Mouse (Mus musculus) cerebellum, adult 8-10 months (tissue): ENCODE measurements at regions not wholly inside any gene's neighbourhood (a gene's known extent, or its start where the extent isn't known, plus 50 kb on each side); places are given as distances from the start of the nearest gene placed in this dataset.
A peak's percentile ranks its signal among the peaks of the same experiment; 100 is the strongest.

Experiments used
- DNase-seq: peaks from one replicate; pipeline ENCODE4 v3.0.0; 2022

DNA sequence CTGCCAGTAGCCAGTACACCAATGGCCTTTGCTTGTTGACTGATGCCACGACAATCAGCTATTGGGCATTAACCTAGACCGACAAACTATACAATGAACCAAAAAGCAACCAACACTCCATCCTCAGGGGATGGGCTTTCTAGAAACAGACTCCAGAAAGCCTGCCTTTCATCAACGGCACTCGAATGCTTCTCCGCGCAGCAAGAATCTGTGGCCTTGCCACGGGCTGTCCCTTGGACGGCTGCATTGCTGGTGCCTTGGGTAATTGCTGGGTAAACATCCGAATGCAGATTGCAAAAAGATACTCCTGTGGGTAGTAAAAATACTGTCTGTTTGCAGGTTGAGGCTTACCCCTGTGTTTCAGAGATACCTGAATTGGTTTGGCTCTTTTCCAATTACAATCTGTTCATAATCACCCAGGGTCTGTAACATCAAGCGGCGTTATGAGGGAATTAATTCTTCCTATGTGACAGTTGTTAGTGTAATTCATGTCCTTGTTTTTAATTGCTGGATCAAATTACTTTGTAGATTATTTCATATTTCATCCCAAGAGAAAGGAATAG, 319.0 kb upstream of the Kif2a start:
- DNase-seq, result no peak

DNA sequence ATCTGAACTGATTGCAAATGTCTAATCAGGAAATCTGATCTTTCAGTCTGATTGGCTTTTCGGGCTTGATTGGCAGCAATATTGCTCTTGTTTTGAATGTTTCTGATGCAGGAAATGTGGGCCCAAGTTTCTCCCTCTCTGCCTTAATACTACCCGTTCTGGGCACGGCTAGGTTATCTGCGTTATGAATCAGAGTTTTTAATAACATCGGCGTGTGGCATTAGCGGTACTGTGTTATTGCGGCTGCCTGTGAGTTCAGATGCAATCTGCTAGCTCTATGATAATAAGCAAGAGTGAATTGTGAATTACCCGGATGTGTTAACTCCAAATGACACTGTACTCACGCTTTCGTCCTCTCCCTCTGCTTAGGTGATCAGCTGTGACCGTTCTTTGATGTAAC, 316.2 kb upstream of the Kif2a start:
- no peak for DNase-seq

GRCm38 (mm10) chr13:107337111-107337510, 315.2 kb upstream of the Kif2a start:
- no peak for DNase-seq

DNA sequence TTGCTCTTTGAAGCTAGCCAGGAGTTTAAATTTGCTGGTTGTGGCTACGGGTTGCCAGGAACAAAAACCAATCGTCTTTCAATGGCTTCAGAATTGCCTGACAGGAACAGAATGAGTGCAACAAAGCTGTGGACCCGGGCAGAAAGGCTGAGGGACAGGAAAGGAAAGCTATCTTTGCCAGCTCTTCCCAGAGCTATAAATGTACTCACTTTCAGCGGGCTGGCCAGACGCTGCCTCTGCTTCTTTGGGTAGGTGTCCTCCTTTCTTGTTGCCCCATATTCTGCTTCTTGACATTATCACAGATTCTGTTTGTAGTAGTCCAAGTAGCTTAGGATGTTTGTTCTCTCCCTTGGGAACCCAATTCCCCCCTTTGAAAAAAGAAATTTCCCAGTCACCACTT, 307.4 kb upstream of the Kif2a start:
- no peak for DNase-seq

DNA sequence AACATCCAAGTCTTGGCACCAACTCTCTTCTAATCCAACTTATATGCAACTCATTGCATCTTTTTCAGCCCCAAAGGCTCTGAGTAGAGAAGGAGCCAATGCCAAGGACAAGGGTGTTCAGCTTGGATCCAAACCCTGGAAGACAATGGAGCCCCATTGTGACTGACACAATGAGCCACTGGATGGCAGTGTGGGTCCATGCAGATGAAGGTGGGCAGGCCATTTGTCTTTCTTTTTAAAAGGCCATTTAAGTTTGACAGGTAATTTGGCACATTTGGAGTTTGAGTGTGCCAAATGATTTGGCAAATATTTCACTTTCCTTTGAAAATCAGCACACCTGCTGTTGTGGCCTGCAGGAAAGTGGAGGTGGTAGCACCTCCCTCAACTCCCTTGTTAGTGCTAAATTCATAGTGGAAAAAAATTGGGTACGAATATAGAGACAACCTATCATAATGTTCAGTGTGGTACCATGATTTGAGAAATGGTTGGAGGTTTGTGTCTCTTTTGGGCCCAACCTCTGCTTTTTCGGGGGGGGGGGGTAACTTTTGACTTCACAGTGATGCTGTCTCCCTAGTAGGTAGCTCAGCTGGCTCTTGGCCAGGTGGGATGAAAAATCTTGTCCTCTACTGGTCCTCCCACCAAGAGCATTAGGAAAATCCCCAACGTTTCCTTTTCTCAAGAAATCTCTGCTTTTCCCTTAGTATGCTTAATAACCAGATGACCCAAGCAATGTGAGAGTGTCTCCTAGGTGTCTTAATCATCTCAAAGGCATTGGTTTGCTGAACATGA, 304.0 kb upstream of the Kif2a start:
- peak; percentile 77 for DNase-seq

DNA sequence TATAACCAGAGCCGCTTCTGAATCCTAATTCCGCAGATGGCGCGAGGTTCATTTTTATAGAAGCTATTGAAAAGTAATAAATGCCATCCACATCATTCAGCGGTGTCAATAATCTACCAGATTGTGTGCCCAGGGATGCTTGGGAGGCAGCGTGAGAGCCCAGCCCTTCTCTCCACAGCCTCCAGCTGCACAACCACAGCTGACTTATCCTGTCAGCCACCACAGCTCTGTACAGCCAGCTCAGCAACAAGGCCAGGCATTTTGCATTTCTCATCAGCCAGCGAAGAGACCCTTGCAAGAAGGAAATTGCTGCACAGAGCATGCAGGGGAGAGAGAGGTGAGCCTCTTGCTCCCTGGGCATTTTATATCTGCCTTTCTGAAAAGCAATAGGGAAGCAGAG, 292.8 kb upstream of the Kif2a start:
- DNase-seq, result no peak

GRCm38 (mm10) chr13:107308958-107309639, 287.2 kb upstream of the Kif2a start:
- DNase-seq, result no peak

DNA sequence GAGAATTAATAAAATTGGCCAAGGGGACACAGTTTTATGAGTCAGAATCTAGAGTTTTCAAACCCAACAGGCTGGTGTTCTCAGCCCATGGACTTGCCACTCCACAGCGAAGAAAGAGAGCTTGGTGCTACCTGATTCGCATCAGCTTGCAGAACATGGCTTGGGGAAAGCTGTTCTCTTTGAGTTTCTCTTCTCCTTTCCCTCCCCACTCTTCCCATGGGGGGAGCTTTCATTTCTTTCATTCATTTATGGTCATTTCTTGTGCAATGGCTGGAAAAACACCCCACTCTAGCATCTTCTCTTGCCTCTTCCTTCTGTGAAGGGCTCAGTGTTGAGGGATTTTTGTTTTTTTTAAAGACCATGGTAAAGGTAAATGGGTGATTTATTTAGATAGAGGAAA, 286.5 kb upstream of the Kif2a start:
- no peak for DNase-seq

- DNase-seq, result no peak
Measured at GRCm38 (mm10) chr13:107306958-107307357, 285.0 kb upstream of the Kif2a start.

DNA sequence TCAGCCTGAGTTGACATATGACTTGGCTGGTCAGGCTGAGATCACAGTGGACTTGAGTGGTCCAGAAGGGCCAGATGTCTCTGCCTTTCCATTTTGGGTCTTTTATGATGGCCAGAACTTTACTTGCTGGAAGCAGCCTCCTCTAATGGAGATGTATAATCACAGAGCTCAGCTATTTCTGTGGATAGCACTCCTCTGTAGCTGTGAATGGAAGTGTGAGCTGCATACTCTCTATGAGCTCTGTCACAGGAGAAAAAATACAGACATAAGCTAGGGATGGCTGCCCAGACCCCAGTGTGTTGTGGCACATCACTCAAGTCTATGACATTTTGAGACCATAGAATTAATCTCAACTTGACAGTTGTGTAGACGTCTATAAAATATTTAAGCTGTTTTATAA, 284.3 kb upstream of the Kif2a start:
- no peak for DNase-seq

- no peak for DNase-seq
Measured at GRCm38 (mm10) chr13:107305738-107306137, 283.8 kb upstream of the Kif2a start.

- DNase-seq, result no peak
Measured at GRCm38 (mm10) chr13:107303878-107304277, 282.0 kb upstream of the Kif2a start.

DNA sequence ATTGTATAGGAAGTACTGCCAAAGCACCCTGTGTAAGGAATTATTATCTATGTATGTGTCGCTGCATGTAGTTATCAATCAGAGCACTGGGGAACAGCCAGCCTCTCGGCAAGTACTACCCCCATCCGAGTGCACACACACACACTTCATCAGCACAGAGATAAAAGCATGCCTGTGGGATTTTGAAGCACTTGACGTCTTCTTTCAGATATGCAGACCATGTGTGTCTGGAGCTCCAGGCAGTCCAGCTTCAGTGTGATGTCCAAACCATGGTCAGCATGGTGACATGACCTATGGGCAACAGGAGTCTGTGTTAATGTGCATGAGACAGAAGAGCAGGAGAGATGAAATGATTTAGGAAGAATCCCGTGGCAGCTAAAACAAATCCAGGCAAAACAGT, 281.4 kb upstream of the Kif2a start:
- DNase-seq, result no peak

DNA sequence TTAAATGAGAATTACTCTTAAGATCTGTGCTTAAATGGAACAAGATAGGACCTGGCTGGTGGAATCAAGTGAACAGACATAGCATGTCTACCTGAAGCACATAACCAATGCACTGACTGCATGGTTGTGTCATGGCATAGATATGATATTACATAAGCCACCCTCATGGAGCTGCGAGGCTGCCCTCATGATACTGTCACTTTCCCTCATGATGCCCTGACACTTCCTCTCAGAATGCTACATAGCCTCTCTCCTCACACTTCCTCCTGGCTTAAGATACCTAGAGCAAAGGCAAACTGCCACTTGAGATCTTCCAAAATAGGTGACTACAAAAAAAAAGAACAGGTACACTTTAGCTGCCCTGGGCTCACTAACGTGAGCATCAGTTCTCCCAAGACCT, 278.9 kb upstream of the Kif2a start:
- DNase-seq, result no peak

DNA sequence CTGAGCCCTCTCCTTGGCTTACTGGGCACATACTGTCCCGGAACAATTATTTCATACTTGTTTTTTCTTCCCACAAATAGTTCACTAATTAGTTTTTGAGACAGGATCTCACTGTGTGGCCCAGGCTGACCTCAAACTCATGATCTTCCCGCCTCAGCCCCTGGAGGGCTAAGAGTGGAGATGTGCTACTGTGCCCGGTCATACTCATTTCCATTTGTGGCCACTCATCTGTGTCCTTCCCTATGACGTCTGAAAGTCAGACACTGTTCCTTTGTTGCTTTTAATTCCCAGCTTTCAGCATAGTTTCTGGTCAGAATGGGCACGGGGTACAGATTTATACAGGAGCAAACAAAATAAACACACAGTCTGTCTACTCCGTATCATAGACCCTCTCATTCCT, 242.7 kb upstream of the Kif2a start:
- DNase-seq, result no peak

- no peak for DNase-seq
Measured at GRCm38 (mm10) chr13:107261479-107262050, 239.6 kb upstream of the Kif2a start.

DNA sequence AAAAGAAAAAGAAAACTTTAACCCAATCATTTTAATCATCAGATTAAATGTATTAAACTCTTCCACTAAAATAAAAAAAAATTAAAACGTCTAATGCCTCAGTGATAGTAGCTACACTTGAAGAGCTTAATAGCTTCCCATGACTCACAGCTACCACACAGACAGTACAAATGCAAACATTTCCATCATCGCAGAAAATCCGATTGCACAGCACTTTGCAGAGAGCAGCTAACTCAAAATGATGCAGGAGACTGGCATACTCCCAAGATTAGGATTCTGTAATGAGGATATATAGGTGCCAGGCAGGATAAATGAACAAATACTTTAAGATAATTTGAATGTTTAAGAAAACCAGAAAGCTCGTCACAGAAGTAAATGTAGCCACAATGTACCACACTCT, 238.3 kb upstream of the Kif2a start:
- DNase-seq, result no peak

DNA sequence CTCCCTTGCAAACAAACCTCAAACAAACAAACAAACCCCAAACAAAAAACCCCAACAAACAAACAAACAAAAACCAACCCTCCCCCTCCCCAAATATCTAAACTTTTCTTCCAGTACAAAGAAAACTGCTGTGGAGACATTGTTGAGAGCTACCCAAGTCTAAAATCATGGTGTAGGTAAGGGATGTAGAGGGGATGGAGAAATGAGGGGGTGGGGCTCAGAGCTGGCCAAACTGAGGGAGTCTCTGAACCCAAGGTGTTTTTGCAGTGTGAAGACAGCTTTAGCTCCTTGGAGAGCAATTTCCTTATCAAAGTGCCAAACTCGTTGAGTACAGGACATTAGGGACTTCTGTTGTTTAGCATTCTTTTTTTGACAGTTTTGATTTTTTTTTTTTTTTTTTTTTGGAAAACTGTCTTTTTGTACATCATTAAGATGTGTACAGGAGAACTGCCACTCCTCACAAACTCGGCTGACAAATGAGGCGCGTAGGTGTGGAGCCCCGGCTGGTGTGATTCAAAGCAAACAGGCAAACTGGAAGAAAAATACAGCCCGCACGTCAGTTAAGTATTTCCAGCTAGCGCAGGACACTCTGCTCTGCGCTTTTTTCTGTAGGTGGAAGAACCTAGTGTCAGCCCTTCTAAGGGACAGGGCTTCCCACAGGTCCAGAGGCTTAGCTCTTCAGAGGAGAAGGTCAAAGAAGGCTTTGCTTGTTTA, 226.0 kb upstream of the Kif2a start:
- DNase-seq, result no peak

- DNase-seq, result no peak
Measured at GRCm38 (mm10) chr13:107246956-107247751, 225.2 kb upstream of the Kif2a start.

DNA sequence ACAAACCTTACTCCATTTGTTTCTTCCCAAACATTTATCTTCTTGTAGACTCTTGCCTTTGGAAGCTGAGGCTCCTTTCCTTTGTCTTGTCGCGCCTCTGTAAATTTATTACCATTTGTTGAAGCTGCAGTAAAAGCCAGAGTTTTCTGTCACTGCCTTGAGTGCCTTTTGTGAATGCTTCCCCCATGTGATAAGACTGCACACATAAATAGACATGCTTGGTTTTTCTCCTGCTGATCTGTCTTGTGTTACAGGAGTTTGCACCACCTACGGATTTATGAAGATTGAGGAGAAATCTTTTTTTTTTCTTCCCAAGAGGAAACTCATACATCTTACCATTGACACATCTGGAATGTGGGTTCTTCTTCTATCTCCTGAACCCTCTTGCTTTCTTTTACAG, 222.2 kb upstream of the Kif2a start:
- DNase-seq, result no peak

DNA sequence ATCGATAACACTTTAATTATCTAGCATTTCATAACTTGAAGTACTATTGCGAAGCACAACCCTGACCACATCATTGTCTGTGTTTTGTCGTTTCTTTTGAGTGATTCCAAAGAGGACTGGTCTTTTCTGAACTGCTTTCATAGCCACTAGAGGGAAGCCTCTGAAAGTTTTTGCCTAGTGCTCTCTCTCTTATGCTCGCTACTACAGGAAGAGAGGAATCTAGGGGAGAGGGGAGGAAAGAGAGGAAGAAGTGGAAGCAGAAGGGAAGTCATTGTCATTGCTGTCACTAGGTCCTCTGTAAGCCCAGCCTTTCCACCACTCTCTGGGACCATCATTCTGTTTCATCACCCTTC, 217.1 kb upstream of the Kif2a start:
- no peak for DNase-seq

DNA sequence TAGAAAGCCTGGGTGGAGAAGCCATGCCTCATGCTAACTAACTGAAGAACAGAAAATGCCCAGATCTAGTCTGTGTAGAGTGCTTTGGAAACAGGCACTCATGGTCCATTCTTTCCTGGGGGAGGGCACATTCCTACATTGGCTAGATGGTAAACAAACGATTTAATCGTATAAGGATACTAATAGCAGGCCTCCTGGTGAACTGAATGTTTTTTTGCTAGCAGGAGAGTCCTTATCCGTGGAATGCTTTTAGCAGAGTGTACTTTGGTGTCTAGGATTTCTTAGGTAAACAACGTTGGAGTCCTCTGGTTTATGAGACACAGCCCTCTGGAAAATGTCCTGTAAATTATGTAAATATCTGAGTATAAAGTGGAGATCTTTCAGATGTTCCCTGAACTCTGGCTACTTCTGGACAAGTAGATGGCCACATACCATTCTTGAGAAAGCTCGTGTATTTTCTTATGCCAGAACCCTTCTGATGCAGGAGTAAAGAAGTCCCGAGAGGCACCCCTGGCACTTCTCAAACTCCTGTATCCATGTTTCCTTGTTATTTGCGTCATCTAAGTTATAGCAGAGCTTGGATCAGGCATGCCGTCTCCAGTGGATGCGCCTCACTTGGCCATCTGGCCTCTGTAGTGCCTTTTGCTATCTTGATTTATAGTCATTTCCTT, 216.6 kb upstream of the Kif2a start:
- no peak for DNase-seq
